Mouse (Mus musculus): ENCODE results near the gene Acat3. TPM values are rescaled to one million over a fixed set of nuclear protein-coding genes. Genes with fewer than 3 reads are reported as not detected.

Gene Acat3
- total RNA-seq, 4 experiments from 2014 or later, result 5.1 to 7.2 (median 6.6) TPM

Other genes with a start within 250 kb of the Acat3 start
- 10 to 100 TPM; 26.5 to 31.7 (median 27.7) TPM for gene Igf2r, start 170.9 kb downstream of the Acat3 start, total RNA-seq (2022)
- gene Mas1, start 72.5 kb downstream of the Acat3 start, total RNA-seq (2022), result 10 to 100 TPM; 45.9 to 65.6 (median 59.8) TPM
- under 1 TPM in 1 of 4 experiments, not detected in 3; 0.18 TPM for gene Mrgprh, start 64.6 kb downstream of the Acat3 start, total RNA-seq (2022)
- gene Pnldc1, start 30.4 kb downstream of the Acat3 start, total RNA-seq (2022), result 1 to 10 TPM; 1.6 to 5.0 (median 2.8) TPM
- 100 to 1,000 TPM; 191 to 232 (median 205) TPM for gene Tcp1, start 24.9 kb downstream of the Acat3 start, total RNA-seq (2022)
- gene Mrpl18, start 24.3 kb downstream of the Acat3 start, total RNA-seq (2022), result 10 to 100 TPM; 56.5 to 60.3 (median 58.8) TPM
- 10 to 100 TPM; 45.6 to 65.8 (median 56.4) TPM for gene Acat2, start 20.1 kb upstream of the Acat3 start, total RNA-seq (2022)
- 10 to 100 TPM; 54.6 to 58.4 (median 55.5) TPM for gene Wtap, start 53.6 kb upstream of the Acat3 start, total RNA-seq (2022)
- gene Sod2, start 66.2 kb upstream of the Acat3 start, total RNA-seq (2022), result 100 to 1,000 TPM; 219 to 252 (median 242) TPM
- gene Gpr31b, start 111.7 kb upstream of the Acat3 start, total RNA-seq (2022), result not detected
- gene Tcp10b, start 120.5 kb upstream of the Acat3 start, total RNA-seq (2022), result 1 to 10 TPM in 2 of 4 experiments, under 1 TPM in 2; 0.61 to 1.1 (median 0.94) TPM
- gene Unc93a, start 191.2 kb upstream of the Acat3 start, total RNA-seq (2022), result under 1 TPM in 1 of 4 experiments, not detected in 3; 0.16 TPM

All from layer of hippocampus, adult 8-10 months (tissue).